Mouse (Mus musculus): Measurements from ENCODE around the gene Gldn.

DNA sequence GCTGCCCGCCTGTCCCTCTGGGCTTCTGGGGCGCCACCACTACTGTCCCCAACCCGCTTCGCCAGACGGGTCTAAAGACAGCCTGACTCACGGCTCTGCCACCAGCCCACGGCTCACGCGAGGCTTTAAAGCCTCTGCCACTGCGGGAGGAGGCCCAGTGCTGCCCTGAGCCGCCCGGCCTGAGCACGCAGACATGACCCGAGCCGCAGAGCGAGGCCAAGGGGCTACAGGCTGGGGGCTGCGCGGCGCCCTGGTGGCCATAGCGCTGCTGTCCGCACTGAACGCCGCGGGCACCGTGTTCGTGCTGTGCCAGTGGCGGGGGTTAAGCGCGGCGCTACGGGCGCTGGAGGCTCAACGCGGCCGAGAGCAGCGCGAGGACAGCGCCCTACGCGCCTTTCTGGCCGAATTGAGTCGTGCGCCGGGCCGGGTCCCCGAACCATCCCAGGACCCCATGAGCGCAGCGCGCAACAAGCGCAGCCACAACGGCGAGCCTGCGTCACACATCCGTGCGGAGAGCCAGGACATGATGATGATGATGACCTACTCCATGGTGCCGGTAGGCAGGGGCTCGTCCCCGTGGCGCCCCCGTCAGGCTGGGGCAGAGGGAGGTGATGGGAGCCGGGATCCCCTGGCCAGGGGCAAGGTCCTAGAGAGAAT is at the start of gene Gldn:
- no peak for TF ChIP-seq POLR2A (IDR thresholded peaks at IDR 0.05; ENCODE audit: insufficient read length, low read depth)
- TF ChIP-seq TCF12 (IDR thresholded peaks at IDR 0.05; ENCODE audit: insufficient read depth, poor library complexity, severe bottlenecking) = no peak
- no peak for TF ChIP-seq MYOD1 (IDR thresholded peaks at IDR 0.05; ENCODE audit: control insufficient read depth in 1 of 3, insufficient read length in 2 of 3, low read depth in 2 of 3)
- no peak for TF ChIP-seq E2F4 (IDR thresholded peaks at IDR 0.05; ENCODE audit: insufficient read depth)
- TF ChIP-seq POLR2AphosphoS2 (IDR thresholded peaks at IDR 0.05; ENCODE audit: insufficient read length, low read depth) = no peak
- TF ChIP-seq USF1 (IDR thresholded peaks at IDR 0.05; ENCODE audit: low read depth) = no peak
- TF ChIP-seq SRF (IDR thresholded peaks at IDR 0.05; ENCODE audit: control insufficient read depth, insufficient read length, low read depth) = no peak
- no peak for TF ChIP-seq CEBPB (IDR thresholded peaks at IDR 0.05; ENCODE audit: insufficient read depth, poor library complexity, severe bottlenecking)
- no peak for TF ChIP-seq MYOG (IDR thresholded peaks at IDR 0.05; ENCODE audit: control insufficient read depth in 1 of 3, insufficient read depth in 1 of 3, insufficient read length in 2 of 3, low read depth in 2 of 3)
- TF ChIP-seq MAX (IDR thresholded peaks at IDR 0.05; ENCODE audit: low read depth) = no peak
